Mouse (Mus musculus) CH12.LX (cell line): ENCODE data around the gene Krt71.

ENCODE experiments used
- CHD2 ChIP-seq: IDR thresholded peaks from 2 replicates; pipeline ENCODE4 v1.6.1; 2011; ENCODE audit warnings: low read length, improper control_type of control experiment
- CTCF ChIP-seq, 2 experiments: IDR thresholded peaks in 1 of 2; conservative IDR thresholded peaks in 1 of 2; 2 replicates each; pipeline ENCODE4 v1.5.1; 2011 to 2012; ENCODE audit warnings: low read depth in 2 of 2, low read length in 2 of 2, improper control_type of control experiment in 1 of 2, inconsistent platforms in 1 of 2, mild to moderate bottlenecking in 1 of 2, moderate library complexity in 1 of 2
- E2F4 ChIP-seq: IDR thresholded peaks from 2 replicates; pipeline ENCODE4 v1.6.1; 2011; ENCODE audit warnings: low read depth, low read length, improper control_type of control experiment; ENCODE audit not compliant: insufficient replicate concordance
- ELF1 ChIP-seq: IDR thresholded peaks from 2 replicates; pipeline ENCODE4 v1.6.1; 2014; ENCODE audit warnings: low read depth, mild to moderate bottlenecking, inconsistent platforms, low read length, improper control_type of control experiment
- EP300 ChIP-seq: IDR thresholded peaks from 2 replicates; pipeline ENCODE4 v1.6.1; 2011; ENCODE audit warnings: low read length, improper control_type of control experiment
- MYC ChIP-seq: IDR thresholded peaks from 2 replicates; pipeline ENCODE4 v1.6.1; 2011; ENCODE audit warnings: low read depth, mild to moderate bottlenecking, improper control_type of control experiment, low read length
- PAX5 ChIP-seq: IDR thresholded peaks from 2 replicates; pipeline ENCODE4 v1.6.1; 2012; ENCODE audit warnings: low read length, inconsistent platforms, mixed read lengths
- POLR2A ChIP-seq: IDR thresholded peaks from 2 replicates; pipeline ENCODE4 v1.6.1; 2011; ENCODE audit warnings: low read depth, mild to moderate bottlenecking, improper control_type of control experiment, low read length
- POLR2AphosphoS2 ChIP-seq: IDR thresholded peaks from 2 replicates; pipeline ENCODE4 v1.6.1; 2011; ENCODE audit warnings: low read depth, low read length, improper control_type of control experiment
- TCF12 ChIP-seq: IDR thresholded peaks from 2 replicates; pipeline ENCODE4 v1.6.1; 2014; ENCODE audit warnings: low read depth, mild to moderate bottlenecking, inconsistent platforms, low read length, improper control_type of control experiment
- UBTF ChIP-seq: IDR thresholded peaks from 2 replicates; pipeline ENCODE4 v1.6.1; 2012; ENCODE audit warnings: low read depth, mild to moderate bottlenecking, inconsistent platforms, low read length, improper control_type of control experiment, moderate library complexity
- USF2 ChIP-seq: conservative IDR thresholded peaks from 2 replicates; pipeline ENCODE4 v1.6.1; 2011; ENCODE audit warnings: low read depth, low read length, improper control_type of control experiment

- no peak for TF ChIP-seq POLR2A
- no peak for TF ChIP-seq POLR2AphosphoS2
- no peak for TF ChIP-seq CTCF (conservative IDR thresholded peaks at IDR 0.05 in 1 of 2, IDR thresholded peaks at IDR 0.05 in 1 of 2; ENCODE audit: low read depth in 2 of 2, low read length in 2 of 2)
- TF ChIP-seq MYC, result no peak
- no peak for TF ChIP-seq ELF1
- TF ChIP-seq USF2, result no peak
- TF ChIP-seq UBTF, result no peak
- TF ChIP-seq E2F4, result no peak
- no peak for TF ChIP-seq PAX5
- no peak for TF ChIP-seq EP300
- TF ChIP-seq TCF12, result no peak
- TF ChIP-seq CHD2, result no peak
Measured at GRCm38 (mm10) chr15:101742711-101743110, at the start of gene Krt71.
